Mouse (Mus musculus) Muller cell, postnatal 12 days (primary cell): Measurements from ENCODE around the gene Nrp2.

Experiments used
- DNase-seq: peaks from one replicate; pipeline ENCODE4 v3.0.0-alpha.2; 2015; ENCODE audit errors: inconsistent ontology term

Gene Nrp2

DNA sequence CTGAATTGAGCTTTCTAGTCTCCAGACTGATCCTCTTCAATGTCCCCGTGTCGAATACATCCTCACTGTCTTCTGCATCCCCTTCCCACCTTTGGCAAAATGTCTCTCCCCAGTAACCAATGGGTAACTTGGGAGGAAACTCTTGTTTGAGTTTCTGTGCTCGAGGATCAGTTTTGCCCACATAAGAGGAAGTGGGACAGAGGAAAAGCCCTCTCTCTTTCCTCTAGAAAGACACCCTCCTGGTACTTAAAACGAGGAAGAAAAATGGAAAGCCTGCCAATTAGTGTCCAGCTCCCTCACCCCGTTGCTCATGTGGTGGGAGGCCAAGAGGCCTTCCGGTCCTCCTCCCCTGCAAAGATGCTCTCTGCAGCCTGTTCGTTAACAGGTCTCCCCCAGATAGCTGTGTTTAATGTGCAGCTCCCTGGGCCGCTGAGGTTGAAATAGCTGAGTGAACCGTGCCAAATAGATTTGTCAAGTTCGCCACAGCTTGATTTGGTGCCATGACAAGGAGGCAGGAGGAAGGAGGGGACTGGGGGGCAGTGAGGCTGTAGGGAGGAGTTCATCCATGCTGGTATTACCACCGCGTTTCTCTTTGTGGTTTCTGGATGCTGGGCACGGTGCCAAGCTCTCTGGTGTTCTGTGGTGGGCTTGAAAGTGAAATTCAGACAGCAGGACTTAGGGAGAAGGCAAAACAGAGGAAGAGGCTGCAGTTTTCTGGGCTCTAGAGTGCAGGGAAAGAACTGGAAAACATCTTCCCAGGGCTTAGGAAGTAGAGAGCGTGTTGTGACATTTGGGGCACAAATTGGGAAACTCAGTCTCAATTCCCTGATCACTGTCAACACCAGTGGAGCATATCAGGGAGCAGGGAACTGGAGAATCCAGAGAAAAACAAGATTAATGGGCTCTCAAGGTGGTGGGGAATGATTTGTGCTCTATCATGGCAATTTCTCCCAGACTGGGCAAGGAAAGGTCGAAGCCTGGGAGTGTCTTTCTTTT is 48.2 kb downstream of the Nrp2 start:
- DNase-seq = peak; percentile 79

DNA sequence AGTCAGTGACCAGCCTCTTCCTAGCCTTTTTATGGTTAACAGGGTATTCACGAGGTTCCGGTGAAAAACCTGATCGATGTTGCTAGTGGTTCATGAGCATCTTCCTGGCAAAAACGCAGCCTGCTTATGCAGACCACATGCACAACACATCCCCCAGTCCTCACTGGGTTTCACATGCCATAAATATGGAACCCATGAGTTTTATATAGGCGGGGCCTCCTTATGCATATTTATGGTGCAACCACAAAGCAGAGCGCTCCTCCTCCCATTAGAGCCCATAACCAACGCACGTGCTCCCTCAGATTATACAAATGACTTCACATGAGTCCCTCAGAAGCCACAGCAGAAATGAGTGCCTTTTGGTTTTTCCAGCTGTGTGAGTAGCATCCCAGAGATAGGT is 49.0 kb downstream of the Nrp2 start:
- no peak for DNase-seq

DNA sequence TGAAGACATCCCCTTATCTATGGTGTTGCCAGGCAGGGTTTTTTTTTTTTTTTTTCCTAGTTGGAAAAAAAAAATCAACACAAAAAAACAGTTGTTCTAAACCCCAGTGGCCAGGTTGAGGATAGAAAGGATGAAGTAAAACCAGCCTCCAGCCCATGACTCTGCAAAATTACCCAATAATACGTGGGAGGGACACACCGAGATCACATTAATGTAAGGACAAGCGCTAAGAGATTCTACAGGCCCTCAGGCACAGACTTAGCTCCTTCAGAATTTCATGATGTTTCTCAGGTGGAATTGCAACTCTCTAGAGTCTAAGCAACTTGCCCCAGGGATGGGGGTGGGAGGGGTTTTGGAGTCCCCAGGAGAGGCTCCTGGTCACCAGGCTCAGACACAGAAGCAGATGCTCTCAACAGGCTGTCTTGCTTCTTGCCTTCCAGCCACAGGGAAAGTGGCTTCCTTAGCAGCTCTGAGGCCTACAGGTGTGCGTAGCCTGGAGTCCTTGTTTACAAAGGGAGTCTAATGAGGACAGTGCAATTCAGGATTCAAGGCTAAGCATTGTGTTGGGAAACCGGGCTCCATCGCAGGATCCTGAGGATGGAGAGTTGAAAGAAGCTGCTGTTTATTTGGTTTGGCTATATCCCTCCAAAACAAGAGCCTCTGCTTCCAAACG is 49.7 kb downstream of the Nrp2 start:
- no peak for DNase-seq

DNA sequence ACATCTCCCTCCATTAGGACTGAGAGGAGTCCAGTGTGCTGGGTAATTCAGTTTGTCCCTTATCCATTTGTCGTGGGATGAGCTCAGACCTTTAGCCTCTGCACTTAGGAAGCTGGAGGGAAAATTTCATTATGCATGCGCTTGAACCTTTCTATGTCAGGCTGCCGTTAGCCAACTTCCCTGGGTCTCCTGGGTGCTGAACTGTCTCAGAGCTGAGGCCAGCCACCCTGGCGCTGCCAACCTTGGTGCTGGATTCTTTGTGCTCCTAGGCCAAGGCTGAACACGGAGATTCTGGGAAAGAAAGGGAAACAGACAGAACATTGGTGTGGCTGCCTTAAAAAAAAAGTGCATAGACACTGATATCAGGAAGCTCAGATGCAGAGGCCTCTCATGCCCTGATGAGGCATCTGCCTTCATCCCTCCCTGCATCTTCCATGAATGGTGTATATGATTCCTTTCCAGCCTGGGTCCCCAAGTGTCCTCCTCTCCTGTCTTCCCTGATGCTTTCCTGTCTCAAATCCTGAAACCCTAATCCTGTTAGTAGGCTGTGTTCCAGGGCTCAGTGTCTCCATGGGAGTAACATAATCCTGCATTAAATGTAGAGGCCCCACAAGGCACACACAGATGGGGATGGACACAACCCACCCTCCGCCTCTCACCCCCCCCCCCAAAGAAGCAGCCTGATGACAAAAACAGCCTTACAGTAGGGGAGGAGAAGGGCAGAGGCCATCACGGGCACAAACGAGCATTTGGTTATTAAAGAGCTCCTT is 51.2 kb downstream of the Nrp2 start:
- no peak for DNase-seq

DNA sequence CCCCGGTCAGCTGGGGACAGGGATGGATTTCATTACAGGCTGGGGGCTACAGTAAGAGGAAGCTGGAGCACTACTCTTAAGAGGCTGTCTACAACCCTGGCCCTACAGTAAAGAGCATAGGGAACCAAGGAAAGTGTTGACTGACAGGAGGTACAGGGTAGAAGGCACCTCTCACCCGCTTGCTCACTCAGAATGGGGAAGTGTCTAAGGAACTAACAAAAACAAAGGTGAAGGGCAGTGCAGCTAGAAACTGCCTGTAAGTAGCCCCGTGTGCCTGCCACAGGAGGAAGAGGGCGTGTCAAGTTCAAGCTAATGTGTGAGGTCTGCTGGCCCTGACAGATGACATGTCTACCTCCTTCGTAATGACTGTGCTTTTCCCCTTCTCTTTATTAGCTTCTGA is 57.0 kb downstream of the Nrp2 start:
- DNase-seq = no peak

DNA sequence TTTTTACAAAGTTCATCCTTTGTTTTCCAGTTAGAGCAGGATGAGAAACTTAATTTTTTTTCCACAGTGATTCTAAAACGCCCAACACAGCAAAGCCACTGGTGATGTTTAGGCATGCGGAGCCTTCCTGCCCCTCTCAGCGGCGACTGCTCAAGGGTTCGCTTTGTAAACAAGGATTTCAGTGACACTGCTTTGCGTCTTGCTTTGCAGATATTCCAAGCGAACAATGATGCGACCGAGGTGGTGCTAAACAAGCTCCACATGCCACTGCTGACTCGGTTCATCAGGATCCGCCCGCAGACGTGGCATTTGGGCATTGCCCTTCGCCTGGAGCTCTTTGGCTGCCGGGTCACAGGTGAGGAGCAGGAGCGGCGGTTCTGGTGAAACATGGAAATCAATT is 57.5 kb downstream of the Nrp2 start:
- DNase-seq = no peak

DNA sequence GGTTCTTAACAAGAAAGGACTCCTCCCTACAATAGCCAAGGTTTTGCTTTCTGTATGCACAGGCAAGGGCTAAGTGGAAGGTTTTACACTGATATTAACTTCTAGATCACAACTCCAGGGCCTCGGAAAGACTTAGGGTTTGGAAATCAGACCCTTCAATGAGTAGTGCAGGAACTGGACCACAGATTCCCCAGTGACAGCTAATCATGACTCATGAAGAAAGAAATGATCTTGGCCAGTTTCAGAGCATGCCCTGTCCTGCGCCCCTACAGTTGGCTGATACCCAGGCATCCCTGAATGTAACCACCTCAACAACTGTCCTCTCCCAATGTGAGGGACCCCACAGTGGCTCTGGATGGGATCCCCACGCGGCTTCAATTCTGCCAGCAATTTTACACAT is 60.7 kb downstream of the Nrp2 start:
- DNase-seq = peak; percentile 49

DNA sequence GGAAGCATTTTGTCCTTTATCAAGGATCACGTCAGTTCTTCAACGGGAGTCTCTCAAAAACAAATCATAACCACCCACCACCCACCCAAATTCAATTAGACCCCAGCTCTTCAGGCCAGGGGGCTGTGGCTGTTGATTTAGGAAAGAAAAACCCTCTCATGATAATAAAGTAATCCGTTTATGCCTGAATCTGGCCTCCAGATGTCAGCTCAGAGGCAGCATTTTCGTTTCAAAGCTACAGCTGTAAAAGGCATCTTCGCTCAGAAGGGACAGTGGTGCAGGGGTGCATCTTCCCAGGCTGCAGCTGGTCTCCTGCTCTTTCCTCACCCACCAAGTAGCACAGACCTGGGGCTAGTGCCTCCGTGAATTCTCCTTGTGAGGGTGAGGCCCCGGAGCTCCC is 62.1 kb downstream of the Nrp2 start:
- DNase-seq = no peak

DNA sequence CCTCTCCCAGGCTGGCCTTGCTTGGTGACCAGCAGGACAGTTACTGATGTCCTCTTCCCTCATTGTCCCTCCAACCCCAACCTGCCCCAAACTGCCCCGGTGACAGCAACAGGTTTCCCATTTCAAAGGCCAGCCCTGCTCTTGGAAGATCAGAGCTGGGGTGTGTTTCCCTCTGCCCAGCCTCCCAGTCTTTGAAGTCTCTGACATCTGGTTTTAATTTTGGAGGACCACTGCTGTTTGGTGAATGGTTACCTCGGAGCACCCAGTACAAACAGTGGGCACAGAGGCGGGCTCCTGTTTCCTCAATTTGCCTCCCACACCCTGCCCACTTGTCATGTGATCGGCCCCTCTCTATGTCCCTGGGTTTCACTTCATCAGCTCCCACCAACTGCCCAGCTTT is 63.7 kb downstream of the Nrp2 start:
- DNase-seq = no peak

DNA sequence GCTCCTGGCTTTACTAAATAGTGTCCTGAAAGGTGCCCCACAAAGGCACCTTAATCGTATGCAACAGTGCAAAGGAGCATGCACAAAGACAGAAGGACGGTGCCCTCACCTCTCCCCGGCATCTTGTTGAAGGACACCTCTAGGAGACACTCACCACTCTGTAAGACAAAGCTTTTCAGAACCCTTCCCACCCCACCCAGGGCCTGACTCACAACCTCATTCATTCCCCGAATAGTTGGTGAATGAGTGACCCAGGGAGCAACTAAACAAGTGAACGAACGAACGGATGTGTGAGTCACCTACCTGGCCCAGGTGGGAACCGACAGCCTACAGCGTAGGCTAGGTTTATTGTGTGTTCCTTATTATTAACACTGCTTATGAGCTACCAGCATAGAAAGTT is 64.5 kb downstream of the Nrp2 start:
- peak; percentile 61 for DNase-seq

DNA sequence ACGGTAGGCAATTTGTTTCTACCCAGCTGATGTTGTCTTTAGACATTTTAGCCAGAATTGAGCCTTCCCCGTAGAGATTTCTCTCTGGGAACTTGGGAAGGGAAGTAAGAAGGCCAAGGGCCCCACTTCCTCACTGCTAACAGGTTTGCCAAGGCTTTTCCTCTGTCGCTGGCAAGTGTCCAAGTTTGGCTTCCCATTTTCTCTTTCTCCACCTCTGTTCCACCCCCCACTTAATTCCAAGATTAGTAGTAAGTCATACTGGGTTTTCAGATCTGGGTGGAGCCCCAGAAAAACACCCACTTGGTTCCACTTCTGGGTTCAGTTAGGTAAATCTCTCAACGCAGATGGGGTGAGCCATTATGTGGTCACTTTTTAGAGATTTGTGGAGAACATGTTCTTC is 67.5 kb downstream of the Nrp2 start:
- DNase-seq = no peak

DNA sequence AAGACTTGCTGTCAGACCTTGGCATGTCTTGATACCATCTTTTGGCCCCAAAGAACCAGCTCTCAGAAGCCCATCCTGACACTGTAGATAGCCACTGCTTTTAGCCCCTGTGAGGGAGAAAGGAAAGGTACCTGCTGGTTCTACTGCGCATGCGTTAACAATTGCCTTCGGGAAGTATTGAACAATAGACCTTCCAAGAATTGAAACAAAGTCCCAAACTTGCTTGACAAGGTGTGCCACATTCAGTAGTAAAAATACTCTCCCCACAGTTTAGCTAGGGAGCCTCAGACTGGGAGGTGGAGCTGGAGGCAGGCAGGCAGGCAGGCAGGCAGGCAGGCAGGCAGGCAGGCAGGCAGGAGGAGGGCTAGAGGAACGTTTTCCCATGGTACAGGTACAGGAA is 69.3 kb downstream of the Nrp2 start:
- no peak for DNase-seq

DNA sequence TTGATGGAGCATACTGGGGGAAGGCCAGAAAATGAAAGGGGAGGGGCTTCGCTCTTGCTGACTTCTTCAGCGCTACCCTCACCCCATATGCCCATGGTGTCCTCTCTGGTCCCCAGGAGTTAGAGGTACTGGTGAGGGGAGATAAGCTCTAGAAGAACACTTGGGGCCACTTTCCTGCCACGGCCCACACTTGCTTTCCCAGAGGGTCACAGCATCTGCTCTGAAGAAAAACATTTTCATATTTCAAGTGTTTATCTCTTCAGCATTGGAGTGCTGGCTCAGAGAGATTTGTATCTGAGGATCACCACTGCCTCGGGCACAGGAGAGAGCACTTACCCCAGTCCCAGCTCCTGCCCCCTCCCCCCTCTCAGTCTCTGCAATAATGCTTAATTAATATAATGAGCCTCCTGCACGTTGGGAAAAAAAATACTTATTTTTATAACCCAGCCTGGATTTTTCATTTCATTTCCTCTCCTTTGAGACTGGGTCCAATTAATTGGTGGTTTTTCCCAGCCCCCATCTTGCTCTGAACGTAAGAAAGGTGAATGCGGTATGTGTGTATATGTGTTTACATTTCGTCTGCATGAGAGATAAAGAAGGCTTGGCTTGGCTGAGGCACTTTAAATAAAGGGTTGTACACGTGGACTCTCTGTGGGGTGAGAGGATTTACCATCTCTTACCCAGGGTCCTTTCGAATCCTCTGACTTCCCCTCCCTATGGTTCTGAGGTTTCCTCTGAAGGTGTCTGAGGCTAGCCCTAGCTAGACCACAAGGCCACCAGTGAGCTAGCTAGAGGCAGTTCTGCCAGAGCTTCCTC is 70.2 kb downstream of the Nrp2 start:
- no peak for DNase-seq

DNA sequence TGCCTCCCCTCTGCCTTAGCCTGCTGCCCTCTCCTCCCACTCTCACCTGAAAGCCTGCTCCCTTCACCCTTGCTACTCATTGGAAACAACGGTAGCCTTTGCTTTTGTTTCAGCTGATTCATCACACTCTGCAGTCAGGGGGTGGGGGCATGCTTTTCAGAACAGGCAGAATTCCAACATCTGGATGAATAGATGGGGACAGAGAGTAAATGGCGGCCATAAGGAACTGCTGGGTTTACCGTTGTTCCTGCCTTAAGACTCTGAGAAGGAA is 70.8 kb downstream of the Nrp2 start:
- DNase-seq = no peak

DNA sequence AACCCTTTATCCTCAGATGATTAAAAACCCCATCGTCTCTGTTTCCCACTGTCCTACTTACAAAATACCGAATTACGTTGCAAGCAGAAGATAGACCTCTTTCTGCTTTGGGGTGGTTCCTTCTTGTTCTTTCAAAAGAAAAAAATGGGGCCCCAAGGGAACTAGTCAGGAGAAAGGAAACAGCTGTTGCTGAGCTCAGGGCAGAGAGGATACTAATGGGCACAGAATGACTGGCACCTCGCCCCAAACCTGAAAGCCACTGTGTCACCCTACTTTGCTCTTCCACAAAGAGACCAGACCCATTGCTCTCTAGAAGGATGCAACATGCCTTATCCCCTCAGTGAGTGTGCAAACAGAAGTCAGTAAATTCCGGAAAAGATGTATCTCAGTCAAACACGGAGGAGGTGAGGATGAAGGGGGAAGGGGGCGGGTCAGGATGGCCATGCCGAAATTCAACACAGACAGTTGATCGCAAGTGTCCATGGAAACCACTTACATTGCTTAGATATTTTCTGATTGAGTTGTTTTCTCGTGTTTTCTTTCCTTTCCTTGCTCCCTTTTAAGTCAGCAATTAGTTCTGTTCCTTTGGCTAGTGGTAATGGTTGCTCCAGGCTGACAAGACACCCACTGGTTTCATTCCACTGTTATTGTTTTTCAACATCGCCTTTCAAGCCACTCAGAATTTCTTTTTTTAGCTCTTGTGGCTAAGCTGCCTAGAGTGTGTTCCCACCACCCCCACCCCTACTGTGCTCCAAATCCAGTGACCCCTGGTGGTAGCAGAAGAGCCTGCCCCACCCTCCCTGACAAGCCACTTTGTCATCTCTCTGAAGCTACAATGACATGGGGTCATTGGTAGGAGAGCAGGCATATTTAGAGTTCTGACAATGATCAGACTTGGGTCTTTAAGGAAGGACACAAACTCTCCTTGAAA is 71.5 kb downstream of the Nrp2 start:
- DNase-seq = peak; percentile 64

DNA sequence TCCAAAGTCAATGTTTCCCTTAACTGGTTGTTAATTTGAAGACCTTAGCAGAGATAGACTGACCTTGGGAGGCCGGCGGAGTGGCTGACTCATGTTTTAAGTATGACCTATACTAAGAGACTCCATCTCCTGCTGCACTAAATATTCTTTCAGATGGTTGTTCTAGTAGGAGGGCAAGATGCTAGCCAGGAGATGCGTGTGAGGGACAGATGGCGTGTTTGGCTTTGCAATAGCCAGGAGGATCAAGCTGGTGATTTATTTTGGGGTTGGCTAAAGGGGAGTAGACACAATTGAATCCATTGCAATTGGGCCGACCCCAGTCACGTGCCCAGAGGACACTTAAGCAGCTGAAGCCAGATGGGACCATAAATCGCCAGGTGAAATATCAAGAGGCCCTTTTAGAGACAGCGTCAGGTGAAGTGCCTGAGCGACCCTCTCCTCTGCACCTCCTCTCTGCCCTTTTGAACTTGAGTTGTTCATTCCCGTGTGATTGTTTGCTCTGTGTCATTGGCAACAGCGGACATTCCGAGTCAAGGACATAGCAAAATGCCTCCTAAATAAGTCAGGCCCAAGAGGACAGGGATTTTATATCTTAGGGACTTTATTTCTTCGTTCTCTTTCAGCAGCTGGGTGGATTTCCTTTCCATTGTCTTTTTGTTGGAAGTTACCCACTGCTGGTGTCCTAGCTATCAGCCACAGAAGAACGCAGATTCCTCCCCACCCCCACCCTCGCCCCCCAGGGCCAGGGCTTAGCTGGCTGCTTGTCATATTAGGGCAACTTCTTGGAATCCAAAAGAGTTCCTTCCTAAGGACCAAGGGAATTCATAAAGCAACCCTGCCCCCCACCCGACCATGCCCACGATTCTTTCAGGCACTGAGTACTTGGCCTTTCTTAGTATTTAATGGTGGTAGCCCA is 74.5 kb downstream of the Nrp2 start:
- DNase-seq = no peak

DNA sequence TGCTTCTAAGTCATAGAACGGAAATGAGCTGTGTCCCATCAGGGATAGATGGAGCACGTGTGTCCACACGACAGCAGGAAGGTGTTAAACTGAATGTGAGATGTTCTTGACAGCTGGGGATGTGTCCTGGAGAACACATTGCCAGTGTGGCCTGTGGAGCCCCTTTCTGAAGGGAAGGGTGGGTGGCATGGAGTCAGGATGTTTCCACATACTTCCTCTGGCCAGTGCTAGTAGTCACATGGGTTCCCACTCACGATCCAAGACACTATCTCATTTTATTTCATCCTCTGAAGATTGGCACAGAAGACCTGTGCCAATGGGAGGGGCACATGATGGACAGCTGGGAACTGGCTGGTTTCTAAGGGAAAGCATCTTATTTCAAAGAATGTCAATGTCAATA is 75.8 kb downstream of the Nrp2 start:
- DNase-seq = no peak

DNA sequence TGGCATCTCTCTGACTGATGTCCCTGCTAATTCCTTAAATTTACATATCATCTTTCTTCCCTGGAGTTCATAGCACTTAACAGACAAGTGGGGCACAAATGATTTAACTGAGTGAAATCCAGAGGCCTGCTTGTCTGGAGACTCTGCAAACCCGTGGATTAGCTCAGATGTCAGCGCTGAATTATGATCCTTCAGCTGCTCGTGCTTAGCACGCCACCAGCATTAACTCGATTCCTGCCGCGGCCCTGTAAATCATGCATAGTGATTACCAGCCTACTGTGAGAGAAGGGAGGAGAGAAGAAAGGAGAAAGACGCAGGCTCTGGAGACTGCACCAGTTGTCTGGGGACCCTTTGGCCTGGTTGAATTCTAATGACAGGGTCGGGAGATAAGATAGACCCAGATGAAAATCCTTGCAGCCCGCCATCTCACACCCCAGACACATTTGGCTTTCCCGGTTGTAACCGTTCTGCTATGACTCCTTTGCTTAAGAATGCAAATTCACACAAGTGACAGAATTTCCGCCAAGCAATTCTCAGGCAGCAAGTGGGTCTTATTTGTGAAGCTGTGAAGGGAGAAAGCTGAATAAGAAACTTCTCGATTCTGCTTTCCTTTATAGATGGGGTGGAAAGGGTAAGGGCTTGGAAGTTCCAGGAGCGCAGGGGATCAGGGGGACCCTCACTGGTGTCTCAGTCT is 77.1 kb downstream of the Nrp2 start:
- DNase-seq = no peak

DNA sequence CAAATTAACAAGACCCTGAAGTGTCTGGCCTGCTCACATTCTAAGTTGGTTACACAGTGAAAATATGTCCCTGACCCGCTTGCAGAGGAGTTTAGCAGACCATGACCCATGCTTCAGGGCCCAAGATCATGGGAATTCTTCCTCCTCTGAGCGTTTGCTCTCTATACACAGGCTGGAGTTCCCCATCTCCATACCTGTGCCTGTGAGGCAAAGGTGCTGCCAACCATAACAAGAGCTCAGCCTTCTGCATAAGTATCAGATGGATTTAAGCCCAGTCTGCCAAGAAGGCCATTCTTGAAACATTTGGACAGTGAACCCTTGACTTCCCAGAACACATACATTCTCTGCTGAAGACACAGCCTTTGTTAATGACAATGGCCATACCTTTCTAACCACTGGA is 79.1 kb downstream of the Nrp2 start:
- DNase-seq = no peak
